ENCODE assay signal across 9 mouse cellular contexts in the genomic region with DNA sequence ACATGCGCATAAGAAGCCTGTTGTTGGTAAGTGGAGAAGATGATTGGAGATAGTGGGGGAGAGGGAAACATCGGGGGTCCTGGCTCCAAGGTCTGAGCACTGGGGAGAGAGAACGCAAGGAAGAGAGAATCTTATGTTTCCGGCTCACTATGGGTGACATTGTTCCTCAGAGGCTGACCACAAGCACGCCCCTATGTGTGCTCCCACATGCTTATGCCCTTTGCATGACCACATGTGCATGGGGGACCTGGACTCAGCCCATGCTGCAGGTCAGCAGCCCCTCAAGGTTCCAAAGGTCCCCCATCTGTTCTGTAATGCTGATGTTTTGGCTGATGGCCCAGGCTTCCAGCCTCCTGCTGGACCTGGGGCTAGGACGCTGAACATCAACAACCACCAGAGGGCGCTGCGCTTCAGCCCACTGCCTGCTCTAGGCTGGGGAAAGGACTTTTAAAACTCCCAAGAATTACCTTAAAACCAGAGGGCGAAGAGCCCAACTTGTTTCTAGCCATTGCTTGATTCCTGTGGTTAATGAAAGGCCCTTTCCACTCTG.
DNase-seq lines count a peak whose midpoint lies in the region; ATAC-seq and TF ChIP-seq lines count a peak whose summit lies in the region.
"Had no signal": no experiment of that assay in that cellular context is flagged by ENCODE, and none has a peak within 500 bp of the region (broad histone marks: within the 10 kb centered on the region; RNA-seq: fewer than 3 reads in every experiment).

No protein-coding gene starts in this region.

- H3K27me3 ChIP-seq in C2C12 (ENCODE audit: control insufficient read depth, insufficient read depth, insufficient read length) = no peaks in the 10 kb centered on the region
- no peaks in the 10 kb centered on the region for H3K27me3 ChIP-seq in embryonic facial prominence, embryonic 12.5 days
- no peaks in the 10 kb centered on the region for H3K27me3 ChIP-seq in heart, embryonic 14.5 days (ENCODE audit: control insufficient read depth, insufficient read depth, low read length)
- no peaks in the 10 kb centered on the region for H3K27me3 ChIP-seq in lung, embryonic 16.5 days (ENCODE audit: control insufficient read depth, insufficient read depth, low read depth, low read length)

- H3K4me1 ChIP-seq in embryonic facial prominence, embryonic 12.5 days = no peaks in the 10 kb centered on the region
- no peaks in the 10 kb centered on the region for H3K4me1 ChIP-seq in heart, embryonic 14.5 days (ENCODE audit: control insufficient read depth in 2 of 2, insufficient read depth in 2 of 2, low read length in 2 of 2)
- H3K4me1 ChIP-seq in lung, embryonic 16.5 days (replicated peaks; ENCODE audit: control insufficient read depth, insufficient read depth, low read length) = no peaks in the 10 kb centered on the region; the same call in 1 of the 2 replicates

- no peak overlapping the region for H3K4me2 ChIP-seq in embryonic facial prominence, embryonic 12.5 days (replicated peaks)
- H3K4me2 ChIP-seq in heart, embryonic 14.5 days (ENCODE audit: low read length) = no peak overlapping the region
- no peak overlapping the region for H3K4me2 ChIP-seq in lung, embryonic 16.5 days (ENCODE audit: low read depth, low read length)

- no peaks in the 10 kb centered on the region for H3K79me3 ChIP-seq in C2C12 (ENCODE audit: low read depth)

- no peak overlapping the region for H3K27ac ChIP-seq in embryonic facial prominence, embryonic 12.5 days
- no peak overlapping the region for H3K27ac ChIP-seq in heart, embryonic 14.5 days (replicated peaks in 1 of 2; ENCODE audit: control insufficient read depth in 1 of 2, insufficient read depth in 1 of 2, low read depth in 2 of 2, low read length in 2 of 2)
- no peak overlapping the region for H3K27ac ChIP-seq in lung, embryonic 16.5 days (ENCODE audit: low read length)

- WGBS in embryonic facial prominence, embryonic 12.5 days = 48% methylated on average over 9 of the region's 9 CpGs
- WGBS in heart, embryonic 14.5 days = 50% methylated on average over 9 of the region's 9 CpGs
- 41% methylated on average over 9 of the region's 9 CpGs for WGBS in lung, embryonic 16.5 days

- no peak overlapping the region for H3K4me3 ChIP-seq in C2C12 (ENCODE audit: insufficient read depth, poor library complexity, severe bottlenecking)
- no peak overlapping the region for H3K4me3 ChIP-seq in embryonic facial prominence, embryonic 12.5 days
- no peak overlapping the region for H3K4me3 ChIP-seq in heart, embryonic 14.5 days (ENCODE audit: control insufficient read depth in 1 of 2, insufficient read depth in 1 of 2, low read depth in 1 of 2, low read length in 2 of 2)
- H3K4me3 ChIP-seq in lung, embryonic 16.5 days (ENCODE audit: low read length) = no peak overlapping the region
- H3K4me3 ChIP-seq: erythroblast, embryonic 14.5 days had no signal

- no peaks in the 10 kb centered on the region for H3K79me2 ChIP-seq in C2C12 (ENCODE audit: control insufficient read depth, insufficient read depth)

- no peak overlapping the region for H3K9ac ChIP-seq in embryonic facial prominence, embryonic 12.5 days
- H3K9ac ChIP-seq in heart, embryonic 14.5 days (ENCODE audit: low read length) = no peak overlapping the region
- no peak overlapping the region for H3K9ac ChIP-seq in lung, embryonic 16.5 days (ENCODE audit: low read length)

- no peaks in the 10 kb centered on the region for H3K9me3 ChIP-seq in embryonic facial prominence, embryonic 12.5 days
- H3K9me3 ChIP-seq in heart, embryonic 14.5 days (ENCODE audit: control insufficient read depth, low read length) = no peaks in the 10 kb centered on the region
- H3K9me3 ChIP-seq in lung, embryonic 16.5 days (ENCODE audit: control insufficient read depth, low read length) = no peaks in the 10 kb centered on the region

- peak; percentile 81 for ATAC-seq in embryonic facial prominence, embryonic 12.5 days (ENCODE audit: insufficient number of reproducible peaks, insufficient read depth, low FRiP score, low TSS enrichment)
- ATAC-seq in heart, embryonic 14.5 days (ENCODE audit: insufficient number of reproducible peaks, insufficient read depth, low FRiP score, low read depth) = peak; percentile 11; the same call in 1 of the 2 replicates
- peak; percentile 82 for ATAC-seq in lung, embryonic 16.5 days (ENCODE audit: low read depth)
- no peak for ATAC-seq in erythroblast, adult 5-6 weeks (replicated peaks; ENCODE audit: low FRiP score, poor library complexity, severe bottlenecking)

- H3ac ChIP-seq in C2C12 (ENCODE audit: control insufficient read depth, insufficient read length, low read depth) = no peak overlapping the region

- DNase-seq in adrenal gland, postnatal 10 days = peak; percentile 84
- DNase-seq in kidney, postnatal 14 days = peak; percentile 76
- peak; percentile 88 for DNase-seq in retina, embryonic 14.5 days (ENCODE audit: low spot score)

- no peaks in the 10 kb centered on the region for H3K36me3 ChIP-seq in C2C12 (ENCODE audit: control insufficient read depth, insufficient read depth)
- no peaks in the 10 kb centered on the region for H3K36me3 ChIP-seq in embryonic facial prominence, embryonic 12.5 days
- H3K36me3 ChIP-seq in heart, embryonic 14.5 days (ENCODE audit: control insufficient read depth, insufficient read depth, low read length) = no peaks in the 10 kb centered on the region
- H3K36me3 ChIP-seq in lung, embryonic 16.5 days (ENCODE audit: control insufficient read depth, insufficient read depth, low read length) = no peaks in the 10 kb centered on the region

- peak; percentile 74 for TF ChIP-seq CTCF in C2C12 (IDR thresholded peaks at IDR 0.05; ENCODE audit: control insufficient read depth, insufficient read depth, insufficient read length)

TF ChIP-seq in C2C12, 6 proteins besides CTCF, POLR2A, EP300 and RAD21:
- TF ChIP-seq FOSL1 (IDR thresholded peaks at IDR 0.05; ENCODE audit: insufficient read depth, low read length, poor library complexity, severe bottlenecking) (no peak), MAX (IDR thresholded peaks at IDR 0.05) (no peak), CEBPB (IDR thresholded peaks at IDR 0.05; ENCODE audit: low read depth) (no peak), MYOD1 (IDR thresholded peaks at IDR 0.05; ENCODE audit: control insufficient read depth, insufficient read length, low read depth) (no peak), USF1 (IDR thresholded peaks at IDR 0.05; ENCODE audit: low read depth) (no peak), MYOG (IDR thresholded peaks at IDR 0.05; ENCODE audit: control insufficient read depth, extremely low read depth, insufficient read length) (no peak)
